Mouse (Mus musculus) heart, embryonic 10.5 days (tissue): ENCODE measurements around the gene Vmn1r120. TPM values are rescaled to one million over a fixed set of nuclear protein-coding genes. Genes with fewer than 3 reads are reported as not detected.
"Not testable (repeated sequence)": the region's sequence is repeated elsewhere in the genome, so short reads cannot be mapped to it uniquely, and the experiment has no call there.

ENCODE experiments used
- DNase-seq: peaks from one replicate; pipeline ENCODE4 v3.0.0-alpha.2; 2017; ENCODE audit warnings: low spot score
- H3K27ac ChIP-seq: fragments of 300-500 bp; sonication (generic); 2 replicates; pipeline ENCODE4 v1.5.1; 2016; ENCODE audit warnings: mild to moderate bottlenecking
- H3K27me3 ChIP-seq: fragments of 300-500 bp; sonication (generic); 2 replicates; pipeline ENCODE4 v1.6.1; 2016; ENCODE audit warnings: mild to moderate bottlenecking; ENCODE audit not compliant: poor library complexity, insufficient read depth, severe bottlenecking
- H3K36me3 ChIP-seq: fragments of 300-500 bp; sonication (generic); 2 replicates; pipeline ENCODE4 v1.6.1; 2016; ENCODE audit warnings: mild to moderate bottlenecking, moderate library complexity
- H3K4me1 ChIP-seq: fragments of 300-500 bp; sonication (generic); 2 replicates; pipeline ENCODE4 v1.6.1; 2016; ENCODE audit warnings: mild to moderate bottlenecking
- H3K4me3 ChIP-seq: fragments of 300-500 bp; sonication (generic); 2 replicates; pipeline ENCODE4 v1.5.1; 2016; ENCODE audit warnings: mild to moderate bottlenecking, moderate library complexity
- H3K9me3 ChIP-seq: fragments of 300-500 bp; sonication (generic); 2 replicates; pipeline ENCODE4 v1.6.1; 2016; ENCODE audit warnings: mild to moderate bottlenecking, moderate library complexity
- WGBS: fragments of 180-500 bp; shearing (Covaris S2); methylation state at CpG from one replicate; pipeline ENCODE4 v1.1.7; 2016; 5-methylcytosine and 5-hydroxymethylcytosine counted together
- polyA plus RNA-seq: library from polyadenylated mRNA; unstranded; fragments of >200 nt; fragmentation: Nextera tagmentation; extraction: Ambion mirVana; gene quantifications from 2 replicates; pipeline ENCODE4 v1.2.1, GENCODE M21; 2016

The Vmn1r120 gene
- not detected in 2 replicates for polyA plus RNA-seq

DNA sequence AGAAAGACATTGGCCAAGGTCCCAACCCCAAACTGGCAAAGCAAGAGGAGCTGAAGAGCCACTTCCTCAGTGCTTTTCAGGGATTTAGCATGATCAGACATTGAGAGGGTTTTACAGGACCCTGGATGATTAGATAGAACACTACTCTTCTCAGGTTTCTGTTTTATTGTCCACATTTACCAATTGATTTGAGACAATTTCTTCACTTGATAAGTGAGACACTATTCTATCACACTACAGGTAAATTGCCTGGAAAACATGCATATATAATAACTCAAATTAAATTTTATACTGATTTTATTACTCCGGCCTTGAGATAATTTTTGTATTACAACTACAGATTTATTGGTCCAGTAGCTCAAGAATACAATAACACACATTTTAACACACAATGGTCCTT, at the start of gene Vmn1r120:
TSS of gene Vmn1r120 (minus strand) at position 101 of the 400 bp plus-strand sequence.
- H3K36me3 ChIP-seq, H3K4me1 ChIP-seq, H3K4me3 ChIP-seq, H3K27ac ChIP-seq, DNase-seq, H3K27me3 ChIP-seq, H3K9me3 ChIP-seq: not testable (repeated sequence)
- 83% methylated on average over 1 of the region's 1 CpGs for WGBS

GRCm38 (mm10) chr7:21098413-21098812, 44.8 kb upstream of the Vmn1r120 start, which contains the start of gene Vmn1r121:
Gene Vmn1r121 (minus strand): TSS chr7:21098513.
- H3K4me1 ChIP-seq, H3K27me3 ChIP-seq, H3K4me3 ChIP-seq, DNase-seq, H3K27ac ChIP-seq, H3K9me3 ChIP-seq, H3K36me3 ChIP-seq: not testable (repeated sequence)
- WGBS: 74% methylated on average over 5 of the region's 5 CpGs

GRCm38 (mm10) chr7:21012355-21012754, 41.2 kb downstream of the Vmn1r120 start, which contains the start of gene Vmn1r119:
Gene Vmn1r119 (minus strand): TSS chr7:21012455.
- not testable (repeated sequence) for H3K4me3 ChIP-seq, H3K27ac ChIP-seq, DNase-seq, H3K27me3 ChIP-seq, H3K9me3 ChIP-seq, H3K36me3 ChIP-seq, H3K4me1 ChIP-seq
- no CpG with 5 or more reads among the region's 2 CpGs for WGBS

Other genes with a start within 250 kb of the Vmn1r120 start
- not detected in 2 replicates for gene Vmn1r114, start 241.6 kb downstream of the Vmn1r120 start, polyA plus RNA-seq
- gene Vmn1r115, start 208.8 kb downstream of the Vmn1r120 start, polyA plus RNA-seq: not detected in 2 replicates
- not detected in 2 replicates for gene Vmn1r116, start 181.5 kb downstream of the Vmn1r120 start, polyA plus RNA-seq
- gene Vmn1r117, start 169.7 kb downstream of the Vmn1r120 start, polyA plus RNA-seq: not detected in 2 replicates
- gene Vmn1r118, start 141.4 kb downstream of the Vmn1r120 start, polyA plus RNA-seq: not detected in 2 replicates
- not detected in 2 replicates for gene Vmn1r119, start 41.3 kb downstream of the Vmn1r120 start, polyA plus RNA-seq
- not detected in 2 replicates for gene Vmn1r121, start 44.7 kb upstream of the Vmn1r120 start, polyA plus RNA-seq
- not detected in 2 replicates for gene Vmn1r122, start 80.3 kb upstream of the Vmn1r120 start, polyA plus RNA-seq
- not detected in 2 replicates for gene Vmn1r123, start 108.4 kb upstream of the Vmn1r120 start, polyA plus RNA-seq
- gene Gm5157, start 136.6 kb upstream of the Vmn1r120 start, polyA plus RNA-seq: not detected in 2 replicates
- gene Vmn1r124, start 206.8 kb upstream of the Vmn1r120 start, polyA plus RNA-seq: not detected in 2 replicates
- not detected in 2 replicates for gene Vmn1r125, start 218.4 kb upstream of the Vmn1r120 start, polyA plus RNA-seq
- gene Vmn1r126, start 247.7 kb upstream of the Vmn1r120 start, polyA plus RNA-seq: not detected in 2 replicates